Mouse (Mus musculus): Measurements from ENCODE around the gene Comt.

- TF ChIP-seq USF1 (IDR thresholded peaks at IDR 0.05; ENCODE audit: low read depth): no peak
- TF ChIP-seq CTCF (IDR thresholded peaks at IDR 0.05; ENCODE audit: control insufficient read depth, insufficient read depth, insufficient read length): no peak
These were observed 40.2 kb downstream of the Comt start for GRCm38 (mm10) chr16:18386451-18386850.

Measured in C2C12 (cell line).